Mouse (Mus musculus) heart, postnatal 14 days (tissue): ENCODE measurements at regions not wholly inside any gene's neighbourhood (a gene's known extent, or its start where the extent isn't known, plus 50 kb on each side); places are given as distances from the start of the nearest gene placed in this dataset.

Source experiments
- DNase-seq, 2 experiments: peaks; one replicate each; pipeline ENCODE4 v3.0.0; 2021 to 2022
- intact Hi-C: fragments of 180-260 bp; cut with DNase I; formaldehyde crosslinking; loops from one replicate; pipeline ENCODE4 v1.15.1; 2025

- intact Hi-C loops, result no loop called here
- no peak for DNase-seq
These were observed 156.0 kb upstream of the Id2 start for GRCm38 (mm10) chr12:25252776-25253510.

- DNase-seq, result no peak
- intact Hi-C loops, result no loop called here
These were observed 154.7 kb upstream of the Id2 start for GRCm38 (mm10) chr12:25251411-25252171.

- no peak for DNase-seq
- intact Hi-C loops, result no loop called here
These were observed 153.9 kb upstream of the Id2 start for GRCm38 (mm10) chr12:25250881-25251280.

GRCm38 (mm10) chr12:25248681-25249366, 151.9 kb upstream of the Id2 start:
- intact Hi-C loops, result no loop called here

GRCm38 (mm10) chr12:25246566-25246965, 149.6 kb upstream of the Id2 start:
- DNase-seq, result no peak
- intact Hi-C loops, result no loop called here

More at GRCm38 (mm10) chr12:25248681-25249366, 151.9 kb upstream of the Id2 start:
- DNase-seq, result no peak

GRCm38 (mm10) chr12:25245661-25246060, 148.7 kb upstream of the Id2 start:
- intact Hi-C loops, result no loop called here
- no peak for DNase-seq

GRCm38 (mm10) chr12:25245251-25245650, 148.3 kb upstream of the Id2 start:
- intact Hi-C loops, result no loop called here
- no peak for DNase-seq

- no peak for DNase-seq
- intact Hi-C loops, result no loop called here
These were observed 147.7 kb upstream of the Id2 start for GRCm38 (mm10) chr12:25244666-25245065.

GRCm38 (mm10) chr12:25243901-25244300, 147.0 kb upstream of the Id2 start:
- no peak for DNase-seq
- intact Hi-C loops, result no loop called here

- intact Hi-C loops, result no loop called here
- no peak for DNase-seq
These were observed 145.4 kb upstream of the Id2 start for GRCm38 (mm10) chr12:25242369-25242768.

- DNase-seq, result no peak
- intact Hi-C loops, result no loop called here
These were observed 144.7 kb upstream of the Id2 start for GRCm38 (mm10) chr12:25241675-25242074.

- DNase-seq, result no peak
- intact Hi-C loops, result no loop called here
These were observed 143.9 kb upstream of the Id2 start for GRCm38 (mm10) chr12:25240796-25241195.

GRCm38 (mm10) chr12:25240142-25240541, 143.2 kb upstream of the Id2 start:
- intact Hi-C loops, result no loop called here

GRCm38 (mm10) chr12:25235071-25235470, 138.1 kb upstream of the Id2 start:
- peak in 1 of 2 experiments; percentile 29 for DNase-seq
- intact Hi-C loops, result no loop called here

More at GRCm38 (mm10) chr12:25240142-25240541, 143.2 kb upstream of the Id2 start:
- DNase-seq, result peak in 1 of 2 experiments; percentile 21

- DNase-seq, result no peak
- intact Hi-C loops, result no loop called here
These were observed 137.7 kb upstream of the Id2 start for GRCm38 (mm10) chr12:25234636-25235035.

GRCm38 (mm10) chr12:25233027-25233535, 136.1 kb upstream of the Id2 start:
- DNase-seq, result no peak
- intact Hi-C loops, result no loop called here

- intact Hi-C loops, result no loop called here
- DNase-seq, result no peak
These were observed 135.6 kb upstream of the Id2 start for GRCm38 (mm10) chr12:25232358-25233026.

- DNase-seq, result peak in 1 of 2 experiments; percentile 35
- intact Hi-C loops, result no loop called here
These were observed 131.8 kb upstream of the Id2 start for GRCm38 (mm10) chr12:25228708-25229107.

- intact Hi-C loops, result no loop called here
- DNase-seq, result no peak
These were observed 130.8 kb upstream of the Id2 start for GRCm38 (mm10) chr12:25227736-25228135.

- intact Hi-C loops, result no loop called here
- no peak for DNase-seq
These were observed 127.7 kb upstream of the Id2 start for GRCm38 (mm10) chr12:25224644-25225043.
